Mouse (Mus musculus) embryonic fibroblast, embryonic 13.5 days (primary cell): ENCODE data around the gene Celf2.

Experiments used
- CTCF ChIP-seq: IDR thresholded peaks from 2 replicates; pipeline ENCODE4 v1.5.1; 2011; ENCODE audit warnings: mild to moderate bottlenecking, control low read depth, low read length, moderate library complexity, borderline replicate concordance; ENCODE audit not compliant: insufficient read depth
- POLR2A ChIP-seq: IDR thresholded peaks from 2 replicates; pipeline ENCODE4 v1.6.1; 2011; ENCODE audit warnings: low read depth, mild to moderate bottlenecking, control low read depth, low read length, moderate library complexity

DNA sequence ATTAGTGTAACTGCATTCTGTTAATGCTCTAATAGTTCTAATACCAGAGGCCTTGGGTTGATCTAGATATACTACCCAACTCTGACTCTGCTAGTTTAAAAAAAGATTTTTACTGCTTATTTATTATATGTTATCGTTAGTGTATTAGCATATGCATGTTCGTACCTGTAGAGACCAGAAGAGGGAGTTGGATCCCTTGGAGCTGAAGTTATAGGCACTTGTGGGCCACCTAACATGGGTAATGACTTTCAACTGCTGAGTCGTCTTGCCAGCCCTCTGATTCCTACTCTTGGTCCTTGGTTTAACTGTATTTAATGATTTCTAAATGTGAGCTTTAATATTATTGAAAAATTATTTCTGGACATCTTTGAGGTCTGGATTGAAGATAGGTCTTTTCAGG, 948.0 kb downstream of the Celf2 start:
- TF ChIP-seq CTCF: no peak
- TF ChIP-seq POLR2A: no peak
